Mouse (Mus musculus) liver, adult 2 months (tissue): Measurements from ENCODE around the gene Aida. TPM values are rescaled to one million over a fixed set of nuclear protein-coding genes. Genes with fewer than 3 reads are reported as not detected.

Experiments used
- DNase-seq: peaks from one replicate; pipeline ENCODE4 v3.0.0-alpha.2; 2011; ENCODE audit warnings: low read depth, low spot score; ENCODE audit errors: extremely low read depth
- H3K27ac ChIP-seq: fragments of 200-500 bp; replicated peaks from 2 replicates; pipeline ENCODE4 v1.5.1; 2012; ENCODE audit warnings: low read depth, mild to moderate bottlenecking, control low read depth, inconsistent platforms, low read length; ENCODE audit not compliant: insufficient read depth
- H3K27me3 ChIP-seq: fragments of 200-500 bp; 2 replicates; pipeline ENCODE4 v1.6.1; 2012; ENCODE audit warnings: mild to moderate bottlenecking, moderate library complexity, low read length, inconsistent platforms; ENCODE audit not compliant: control insufficient read depth, insufficient read depth
- H3K36me3 ChIP-seq: fragments of 200-500 bp; 2 replicates; pipeline ENCODE4 v1.6.1; 2012; ENCODE audit warnings: low read length, inconsistent platforms; ENCODE audit not compliant: control insufficient read depth, insufficient read depth
- H3K4me1 ChIP-seq: fragments of 200-500 bp; 2 replicates; pipeline ENCODE4 v1.6.1; 2011; ENCODE audit warnings: low read length; ENCODE audit not compliant: control insufficient read depth, insufficient read depth
- H3K4me3 ChIP-seq: fragments of 200-500 bp; 2 replicates; pipeline ENCODE4 v1.5.1; 2011; ENCODE audit warnings: low read depth, mild to moderate bottlenecking, control low read depth, low read length, moderate library complexity; ENCODE audit not compliant: insufficient read depth
- H3K79me2 ChIP-seq: fragments of 200-500 bp; 2 replicates; pipeline ENCODE4 v1.6.1; 2012; ENCODE audit warnings: inconsistent platforms, mild to moderate bottlenecking, low read length, moderate library complexity; ENCODE audit not compliant: control insufficient read depth, insufficient read depth
- H3K9ac ChIP-seq: fragments of 200-500 bp; 2 replicates; pipeline ENCODE4 v1.6.1; 2012; ENCODE audit warnings: low read depth, mild to moderate bottlenecking, control low read depth, inconsistent platforms, low read length
- CTCF ChIP-seq: fragments of 200-500 bp; IDR thresholded peaks from 2 replicates; pipeline ENCODE4 v1.5.1; 2011; ENCODE audit warnings: low read depth, low read length, control low read depth
- POLR2A ChIP-seq: fragments of 200-500 bp; IDR thresholded peaks from 2 replicates; pipeline ENCODE4 v1.6.1; 2011; ENCODE audit warnings: low read length, control low read depth; ENCODE audit not compliant: insufficient read depth; ENCODE audit errors: extremely low read depth
- WGBS: fragments of 180-500 bp; shearing (Covaris S2); methylation state at CpG from one replicate; pipeline ENCODE4 v1.1.7; 2018; 5-methylcytosine and 5-hydroxymethylcytosine counted together
- polyA plus RNA-seq: library from polyadenylated mRNA; depleted of rRNA; stranded (reverse); fragments of >200 nt; gene quantifications from 2 replicates; pipeline ENCODE4 v1.2.3, GENCODE M21; 2012
- total RNA-seq: library from RNA; depleted of rRNA; stranded (reverse); fragments of >200 nt; gene quantifications from 2 replicates; pipeline ENCODE4 v1.2.3, GENCODE M21; 2014

Gene Aida
- total and polyA plus RNA-seq, 2 experiments, result 3.6 to 10.8 TPM

DNA sequence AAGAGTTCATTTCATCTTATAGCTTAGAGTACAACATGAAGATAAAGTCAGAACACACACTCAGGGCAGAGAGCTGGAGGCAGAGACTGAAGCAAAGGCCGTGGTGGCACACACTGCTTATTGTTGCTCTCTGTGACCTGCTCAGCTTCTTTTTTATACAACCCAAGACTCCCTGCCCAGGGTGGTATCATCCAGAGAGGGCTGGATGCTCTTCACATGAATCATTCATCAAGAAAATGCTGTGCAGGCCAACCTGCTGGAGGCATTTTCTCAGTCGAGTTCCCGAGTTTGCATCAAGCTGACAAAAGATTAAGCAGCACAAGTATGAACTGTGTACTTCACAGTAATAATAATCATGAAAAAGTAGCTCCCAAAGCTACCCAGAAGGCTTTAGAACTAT is 8.0 kb upstream of the Aida start:
- TF ChIP-seq CTCF (no peak), POLR2A (no peak)
- no peak for DNase-seq

GRCm38 (mm10) chr1:183289576-183289975 is 6.8 kb upstream of the Aida start:
- Histone ChIP-seq H3K79me2 (no peaks in the 10 kb centered on the region), H3K9ac (no peak overlapping the region), H3K27me3 (no peaks in the 10 kb centered on the region), H3K27ac (no peak overlapping the region), H3K4me1 (no peaks in the 10 kb centered on the region), H3K4me3 (no peak overlapping the region), H3K36me3 (peaks cover 62% of the 10 kb centered on the region)
- WGBS, result 89% methylated on average over 4 of the region's 4 CpGs
- no peak for TF ChIP-seq CTCF
- TF ChIP-seq POLR2A, result no peak
- DNase-seq, result no peak

More for the DNA sequence above, 8.0 kb upstream of the Aida start:
- no peak overlapping the region for H3K9ac ChIP-seq
- H3K36me3 ChIP-seq, result peaks cover 69% of the 10 kb centered on the region
- no peaks in the 10 kb centered on the region for H3K27me3 ChIP-seq
- H3K27ac ChIP-seq, result no peak overlapping the region
- WGBS, result 86% methylated on average over 3 of the region's 3 CpGs
- no peak overlapping the region for H3K4me3 ChIP-seq
- H3K4me1 ChIP-seq, result no peaks in the 10 kb centered on the region
- no peaks in the 10 kb centered on the region for H3K79me2 ChIP-seq

- no peak for TF ChIP-seq CTCF
- TF ChIP-seq POLR2A, result 0 out of 2 replicates have a peak, but pooled peaks have one; percentile 57
- Histone ChIP-seq H3K4me3 (peak within 1 kb of the TSS; percentile 79), H3K36me3 (peaks cover 14% of the 10 kb centered on the region; the same call in 1 of the 2 replicates), H3K9ac (peak within 1 kb of the TSS; percentile 87), H3K79me2 (peaks cover 4% of the 10 kb centered on the region; the same call in 1 of the 2 replicates), H3K27ac (peak within 1 kb of the TSS; percentile 92), H3K27me3 (no peaks in the 10 kb centered on the region), H3K4me1 (peaks cover 3% of the 10 kb centered on the region; the same call in 1 of the 2 replicates)
- WGBS, result under 1% methylated on average over 39 of the region's 39 CpGs
- peak; percentile 80 for DNase-seq
Measured at GRCm38 (mm10) chr1:183296877-183297383, 540 bp downstream of the Aida start, which contains the start of gene Brox. Gene Brox (minus strand): TSS chr1:183297269.

GRCm38 (mm10) chr1:183297473-183297885 is 1.1 kb downstream of the Aida start:
- Histone ChIP-seq H3K27ac (peak overlapping the region; percentile 55), H3K9ac (peak overlapping the region; percentile 75), H3K4me1 (peaks cover 3% of the 10 kb centered on the region; the same call in 1 of the 2 replicates), H3K79me2 (peaks cover 4% of the 10 kb centered on the region; the same call in 1 of the 2 replicates), H3K27me3 (no peaks in the 10 kb centered on the region), H3K4me3 (peak overlapping the region; percentile 79), H3K36me3 (peaks cover 9% of the 10 kb centered on the region; the same call in 1 of the 2 replicates)
- DNase-seq, result no peak
- TF ChIP-seq CTCF, result no peak
- 2% methylated on average over 29 of the region's 30 CpGs for WGBS

GRCm38 (mm10) chr1:183297886-183298489 is 1.6 kb downstream of the Aida start:
- Histone ChIP-seq H3K27me3 (no peaks in the 10 kb centered on the region), H3K36me3 (peaks cover 6% of the 10 kb centered on the region; the same call in 1 of the 2 replicates), H3K27ac (peak overlapping the region; percentile 55), H3K4me1 (peaks cover 3% of the 10 kb centered on the region; the same call in 1 of the 2 replicates), H3K4me3 (peak overlapping the region; percentile 79), H3K9ac (peak overlapping the region; percentile 75), H3K79me2 (peaks cover 4% of the 10 kb centered on the region; the same call in 1 of the 2 replicates)
- no peak for TF ChIP-seq POLR2A
- TF ChIP-seq CTCF, result no peak
- WGBS, result under 1% methylated on average over 20 of the region's 20 CpGs
- DNase-seq, result peak; percentile 26

- TF ChIP-seq POLR2A, result no peak
- TF ChIP-seq CTCF, result no peak
- no peaks in the 10 kb centered on the region for H3K27me3 ChIP-seq
Measured at GRCm38 (mm10) chr1:183299161-183299560, 2.8 kb downstream of the Aida start.

More at GRCm38 (mm10) chr1:183299161-183299560, 2.8 kb downstream of the Aida start:
- DNase-seq, result peak; percentile 85
- H3K4me1 ChIP-seq, result peaks cover 3% of the 10 kb centered on the region; the same call in 1 of the 2 replicates
- H3K36me3 ChIP-seq, result no peaks in the 10 kb centered on the region
- no peak overlapping the region for H3K9ac ChIP-seq
- H3K79me2 ChIP-seq, result peaks cover 4% of the 10 kb centered on the region; the same call in 1 of the 2 replicates
- H3K27ac ChIP-seq, result no peak overlapping the region
- WGBS, result 89% methylated on average over 6 of the region's 6 CpGs
- H3K4me3 ChIP-seq, result no peak overlapping the region
